Mouse (Mus musculus) thymus, adult 18-20 months (tissue): ENCODE results near the gene Gm14418.
"Not testable (repeated sequence)": the region's sequence is repeated elsewhere in the genome, so short reads cannot be mapped to it uniquely, and the experiment has no call there.

ENCODE experiments used
- DNase-seq, 2 experiments: peaks; one replicate each; pipeline ENCODE4 v3.0.0; 2022; ENCODE audit warnings: mixed read lengths in 2 of 2

Gm14418 gene

GRCm38 (mm10) chr2:177398096-177398495 lies at the start of gene Gm14418:
Gm14418 (minus strand) TSS chr2:177398320.
- DNase-seq = not testable (repeated sequence)
